Mouse (Mus musculus) megakaryocyte, embryonic 14.5 days (primary cell): ENCODE measurements around the gene Sept1.

ENCODE experiments used
- FLI1 ChIP-seq: IDR thresholded peaks from 2 replicates; pipeline ENCODE4 v1.6.1; 2012; ENCODE audit warnings: low read length, inconsistent platforms, mixed read lengths
- GATA1 ChIP-seq: IDR thresholded peaks from 3 replicates; pipeline ENCODE4 v1.6.1; 2012; ENCODE audit warnings: mixed read lengths, low read length, inconsistent platforms, borderline replicate concordance

DNA sequence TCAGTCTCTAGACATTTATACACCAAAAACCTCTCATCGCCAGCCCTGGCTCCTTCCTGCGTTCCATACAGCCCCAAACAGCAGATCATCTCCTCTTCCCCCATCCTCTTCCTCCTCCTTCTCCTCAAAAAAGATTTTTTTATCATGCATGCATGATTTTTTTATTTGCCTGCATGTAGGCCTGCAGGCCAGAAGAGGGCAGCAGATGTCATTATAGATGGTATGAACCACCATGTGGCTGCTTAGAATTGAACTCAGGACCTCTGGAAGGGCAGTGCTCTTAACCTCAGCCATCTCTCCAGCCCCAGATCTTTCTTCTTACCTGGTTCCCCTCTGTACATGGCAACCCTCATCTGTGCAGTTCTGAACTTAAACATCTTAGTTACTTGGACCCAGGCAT is 19.5 kb upstream of the Sept1 start:
- TF ChIP-seq GATA1: no peak
- TF ChIP-seq FLI1: no peak
